Mouse (Mus musculus) midbrain, embryonic 12.5 days (tissue): ENCODE results near the gene Sox10. TPM values are rescaled to one million over a fixed set of nuclear protein-coding genes. Genes with fewer than 3 reads are reported as not detected.

ENCODE experiments used
- ATAC-seq: fragments of 200-750 bp; cut with Nextera tagmentation; 2 replicates; pipeline ENCODE4 v1.8.0; 2017; ENCODE audit warnings: low read depth, moderate TSS enrichment, moderate library complexity; ENCODE audit not compliant: low FRiP score
- H3K27ac ChIP-seq: fragments of 300-500 bp; sonication (generic); replicated peaks from 2 replicates; pipeline ENCODE4 v1.5.1; 2016; ENCODE audit warnings: mild to moderate bottlenecking
- H3K27me3 ChIP-seq: fragments of 300-500 bp; sonication (generic); 2 replicates; pipeline ENCODE4 v1.6.1; 2016; ENCODE audit warnings: mild to moderate bottlenecking
- H3K36me3 ChIP-seq: fragments of 300-500 bp; sonication (generic); 2 replicates; pipeline ENCODE4 v1.6.1; 2016
- H3K4me1 ChIP-seq: fragments of 300-500 bp; sonication (generic); 2 replicates; pipeline ENCODE4 v1.6.1; 2016
- H3K4me2 ChIP-seq: fragments of 300-500 bp; sonication (generic); replicated peaks from 2 replicates; pipeline ENCODE4 v1.6.1; 2016; ENCODE audit warnings: mild to moderate bottlenecking, moderate library complexity
- H3K4me3 ChIP-seq: fragments of 300-500 bp; sonication (generic); 2 replicates; pipeline ENCODE4 v1.5.1; 2016; ENCODE audit warnings: mild to moderate bottlenecking
- H3K9ac ChIP-seq: fragments of 300-500 bp; sonication (generic); replicated peaks from 2 replicates; pipeline ENCODE4 v1.6.1; 2016; ENCODE audit warnings: mild to moderate bottlenecking, moderate library complexity
- H3K9me3 ChIP-seq: fragments of 300-500 bp; sonication (generic); 2 replicates; pipeline ENCODE4 v1.6.1; 2016; ENCODE audit warnings: mild to moderate bottlenecking
- WGBS: fragments of 180-500 bp; shearing (Covaris S2); methylation state at CpG from one replicate; pipeline ENCODE4 v1.1.7; 2016; 5-methylcytosine and 5-hydroxymethylcytosine counted together
- polyA plus RNA-seq: library from polyadenylated mRNA; unstranded; fragments of >200 nt; fragmentation: Nextera tagmentation; extraction: Ambion mirVana; gene quantifications from 2 replicates; pipeline ENCODE4 v1.2.1, GENCODE M21; 2016

Sox10 gene
- polyA plus RNA-seq, 1 experiment from 2014 or later = 1.2 TPM

- H3K36me3 ChIP-seq = peaks cover 37% of the 10 kb centered on the region
- no peaks in the 10 kb centered on the region for H3K27me3 ChIP-seq
- no peak overlapping the region for H3K9ac ChIP-seq
- ATAC-seq = no peak
- H3K27ac ChIP-seq = no peak overlapping the region
- H3K4me1 ChIP-seq = 0 out of 2 replicates have a peak, but pooled peaks cover 3% of the 10 kb centered on the region
- H3K4me2 ChIP-seq = no peak overlapping the region
- H3K9me3 ChIP-seq = no peaks in the 10 kb centered on the region
- WGBS = 86% methylated on average over 9 of the region's 9 CpGs
- no peak overlapping the region for H3K4me3 ChIP-seq
These were observed 30.4 kb downstream of the Sox10 start for GRCm38 (mm10) chr15:79134496-79135270.

GRCm38 (mm10) chr15:79133191-79133661, 31.8 kb downstream of the Sox10 start:
- Histone ChIP-seq H3K27ac (no peak overlapping the region), H3K36me3 (peaks cover 46% of the 10 kb centered on the region)
- ATAC-seq = no peak

GRCm38 (mm10) chr15:79131442-79131841, 33.6 kb downstream of the Sox10 start:
- H3K36me3 ChIP-seq = peaks cover 60% of the 10 kb centered on the region
- ATAC-seq = no peak
- 83% methylated on average over 7 of the region's 7 CpGs for WGBS

More at GRCm38 (mm10) chr15:79133191-79133661, 31.8 kb downstream of the Sox10 start:
- Histone ChIP-seq H3K4me1 (0 out of 2 replicates have a peak, but pooled peaks cover 3% of the 10 kb centered on the region), H3K27me3 (no peaks in the 10 kb centered on the region), H3K9me3 (0 out of 2 replicates have a peak, but pooled peaks cover 2% of the 10 kb centered on the region), H3K4me3 (no peak overlapping the region), H3K4me2 (no peak overlapping the region), H3K9ac (no peak overlapping the region)
- WGBS = 84% methylated on average over 6 of the region's 6 CpGs

GRCm38 (mm10) chr15:79130782-79131181, 34.3 kb downstream of the Sox10 start:
- 89% methylated on average over 10 of the region's 10 CpGs for WGBS
- no peak for ATAC-seq

More at GRCm38 (mm10) chr15:79131442-79131841, 33.6 kb downstream of the Sox10 start:
- Histone ChIP-seq H3K27ac (no peak overlapping the region), H3K4me1 (0 out of 2 replicates have a peak, but pooled peaks cover 3% of the 10 kb centered on the region), H3K9ac (no peak overlapping the region), H3K4me2 (no peak overlapping the region), H3K27me3 (no peaks in the 10 kb centered on the region), H3K9me3 (0 out of 2 replicates have a peak, but pooled peaks cover 5% of the 10 kb centered on the region), H3K4me3 (no peak overlapping the region)

GRCm38 (mm10) chr15:79129311-79129710, 35.7 kb downstream of the Sox10 start:
- Histone ChIP-seq H3K4me1 (no peaks in the 10 kb centered on the region), H3K36me3 (peaks cover 72% of the 10 kb centered on the region), H3K9me3 (0 out of 2 replicates have a peak, but pooled peaks cover 5% of the 10 kb centered on the region), H3K27ac (no peak overlapping the region), H3K4me3 (no peak overlapping the region), H3K9ac (no peak overlapping the region), H3K4me2 (no peak overlapping the region), H3K27me3 (no peaks in the 10 kb centered on the region)
- no peak for ATAC-seq
- WGBS = 85% methylated on average over 7 of the region's 7 CpGs

More at GRCm38 (mm10) chr15:79130782-79131181, 34.3 kb downstream of the Sox10 start:
- no peak overlapping the region for H3K4me3 ChIP-seq
- peaks cover 60% of the 10 kb centered on the region for H3K36me3 ChIP-seq
- 0 out of 2 replicates have a peak, but pooled peaks cover 5% of the 10 kb centered on the region for H3K9me3 ChIP-seq
- no peak overlapping the region for H3K27ac ChIP-seq
- H3K4me2 ChIP-seq = no peak overlapping the region
- H3K4me1 ChIP-seq = 0 out of 2 replicates have a peak, but pooled peaks cover 2% of the 10 kb centered on the region
- no peak overlapping the region for H3K9ac ChIP-seq
- H3K27me3 ChIP-seq = no peaks in the 10 kb centered on the region

- ATAC-seq = no peak
- Histone ChIP-seq H3K27ac (no peak overlapping the region), H3K4me2 (no peak overlapping the region), H3K27me3 (no peaks in the 10 kb centered on the region), H3K4me1 (no peaks in the 10 kb centered on the region), H3K4me3 (no peak overlapping the region), H3K9ac (no peak overlapping the region), H3K9me3 (0 out of 2 replicates have a peak, but pooled peaks cover 5% of the 10 kb centered on the region), H3K36me3 (peaks cover 80% of the 10 kb centered on the region)
- WGBS = 97% methylated on average over 5 of the region's 5 CpGs
These were observed 36.8 kb downstream of the Sox10 start for GRCm38 (mm10) chr15:79128208-79128607.

- H3K4me1 ChIP-seq = no peaks in the 10 kb centered on the region
- no peak overlapping the region for H3K27ac ChIP-seq
- no peak for ATAC-seq
- no peaks in the 10 kb centered on the region for H3K27me3 ChIP-seq
- H3K36me3 ChIP-seq = peaks cover 80% of the 10 kb centered on the region
- 0 out of 2 replicates have a peak, but pooled peaks cover 5% of the 10 kb centered on the region for H3K9me3 ChIP-seq
- WGBS = 93% methylated on average over 12 of the region's 12 CpGs
- H3K9ac ChIP-seq = no peak overlapping the region
- H3K4me2 ChIP-seq = no peak overlapping the region
- no peak overlapping the region for H3K4me3 ChIP-seq
These were observed 37.9 kb downstream of the Sox10 start for GRCm38 (mm10) chr15:79127101-79127500.

- Histone ChIP-seq H3K36me3 (peaks cover 78% of the 10 kb centered on the region), H3K27ac (no peak overlapping the region), H3K9me3 (0 out of 2 replicates have a peak, but pooled peaks cover 5% of the 10 kb centered on the region), H3K9ac (no peak overlapping the region), H3K4me1 (no peaks in the 10 kb centered on the region), H3K4me2 (no peak overlapping the region), H3K27me3 (no peaks in the 10 kb centered on the region), H3K4me3 (no peak overlapping the region)
- WGBS = 82% methylated on average over 13 of the region's 13 CpGs
- no peak for ATAC-seq
These were observed 38.7 kb downstream of the Sox10 start for GRCm38 (mm10) chr15:79126217-79126932.

- Histone ChIP-seq H3K4me3 (no peak overlapping the region), H3K36me3 (peaks cover 66% of the 10 kb centered on the region), H3K27me3 (no peaks in the 10 kb centered on the region), H3K4me1 (no peaks in the 10 kb centered on the region), H3K9ac (no peak overlapping the region), H3K4me2 (no peak overlapping the region), H3K9me3 (0 out of 2 replicates have a peak, but pooled peaks cover 5% of the 10 kb centered on the region), H3K27ac (no peak overlapping the region)
- WGBS = 86% methylated on average over 10 of the region's 10 CpGs
- ATAC-seq = no peak
These were observed 40.6 kb downstream of the Sox10 start for GRCm38 (mm10) chr15:79124331-79124875.

- no peak for ATAC-seq
- 91% methylated on average over 6 of the region's 6 CpGs for WGBS
These were observed 41.3 kb downstream of the Sox10 start for GRCm38 (mm10) chr15:79123751-79124150.

GRCm38 (mm10) chr15:79122546-79122945, 42.5 kb downstream of the Sox10 start:
- ATAC-seq = no peak
- Histone ChIP-seq H3K4me2 (no peak overlapping the region), H3K4me1 (no peaks in the 10 kb centered on the region), H3K27me3 (no peaks in the 10 kb centered on the region), H3K36me3 (peaks cover 63% of the 10 kb centered on the region), H3K27ac (no peak overlapping the region), H3K4me3 (no peak overlapping the region), H3K9ac (no peak overlapping the region), H3K9me3 (no peaks in the 10 kb centered on the region)
- WGBS = 83% methylated on average over 13 of the region's 13 CpGs

More at GRCm38 (mm10) chr15:79123751-79124150, 41.3 kb downstream of the Sox10 start:
- Histone ChIP-seq H3K9me3 (0 out of 2 replicates have a peak, but pooled peaks cover 5% of the 10 kb centered on the region), H3K4me1 (no peaks in the 10 kb centered on the region), H3K27ac (no peak overlapping the region), H3K9ac (no peak overlapping the region), H3K36me3 (peaks cover 64% of the 10 kb centered on the region), H3K27me3 (no peaks in the 10 kb centered on the region), H3K4me2 (no peak overlapping the region), H3K4me3 (no peak overlapping the region)
